Mouse (Mus musculus): ENCODE results near the gene Slc25a44. TPM values are rescaled to one million over a fixed set of nuclear protein-coding genes. Genes with fewer than 3 reads are reported as not detected.
"Not testable (repeated sequence)": the region's sequence is repeated elsewhere in the genome, so short reads cannot be mapped to it uniquely, and the experiment has no call there.

Slc25a44 gene
- total RNA-seq, 2 experiments from 2014 or later: 11.4 to 17.4 TPM

GRCm38 (mm10) chr3:88450379-88451131 lies 25.6 kb upstream of the Slc25a44 start:
- no peak for ATAC-seq (ENCODE audit: poor library complexity, severe bottlenecking)

- no peak for ATAC-seq (ENCODE audit: poor library complexity, severe bottlenecking)
Measured at GRCm38 (mm10) chr3:88449395-88450023, 24.6 kb upstream of the Slc25a44 start.

GRCm38 (mm10) chr3:88448443-88448842 lies 23.5 kb upstream of the Slc25a44 start:
- no peak for ATAC-seq (ENCODE audit: poor library complexity, severe bottlenecking)

GRCm38 (mm10) chr3:88447676-88448183 lies 22.8 kb upstream of the Slc25a44 start:
- no peak for ATAC-seq (ENCODE audit: poor library complexity, severe bottlenecking)

- peak; percentile 44 for ATAC-seq (ENCODE audit: poor library complexity, severe bottlenecking)
Measured at GRCm38 (mm10) chr3:88446471-88447123, 21.7 kb upstream of the Slc25a44 start.

- peak; percentile 95 for ATAC-seq (ENCODE audit: poor library complexity, severe bottlenecking)
Measured at GRCm38 (mm10) chr3:88442888-88443287, 17.9 kb upstream of the Slc25a44 start.

GRCm38 (mm10) chr3:88442488-88442887 lies 17.5 kb upstream of the Slc25a44 start:
- ATAC-seq (ENCODE audit: poor library complexity, severe bottlenecking): no peak

GRCm38 (mm10) chr3:88440500-88441381 lies 15.8 kb upstream of the Slc25a44 start:
- peak; percentile 39 for ATAC-seq (ENCODE audit: poor library complexity, severe bottlenecking)

GRCm38 (mm10) chr3:88439582-88439981 lies 14.6 kb upstream of the Slc25a44 start:
- ATAC-seq (ENCODE audit: poor library complexity, severe bottlenecking): no peak

GRCm38 (mm10) chr3:88437454-88437853 lies 12.5 kb upstream of the Slc25a44 start:
- no peak for ATAC-seq (ENCODE audit: poor library complexity, severe bottlenecking)

- peak; percentile 28; the same call in 1 of the 2 replicates for ATAC-seq (ENCODE audit: poor library complexity, severe bottlenecking)
Measured at GRCm38 (mm10) chr3:88436395-88437201, 11.7 kb upstream of the Slc25a44 start.

GRCm38 (mm10) chr3:88435515-88435914 lies 10.6 kb upstream of the Slc25a44 start:
- no peak for ATAC-seq (ENCODE audit: poor library complexity, severe bottlenecking)

GRCm38 (mm10) chr3:88428639-88429038 lies 3.7 kb upstream of the Slc25a44 start:
- ATAC-seq (ENCODE audit: poor library complexity, severe bottlenecking): not testable (repeated sequence)

- no peak for ATAC-seq (ENCODE audit: poor library complexity, severe bottlenecking)
Measured at GRCm38 (mm10) chr3:88427342-88427905, 2.5 kb upstream of the Slc25a44 start.

GRCm38 (mm10) chr3:88425708-88426420 lies 925 bp upstream of the Slc25a44 start:
- no peak for ATAC-seq (ENCODE audit: poor library complexity, severe bottlenecking)

- ATAC-seq (ENCODE audit: poor library complexity, severe bottlenecking): no peak
Measured at GRCm38 (mm10) chr3:88425330-88425689, 371 bp upstream of the Slc25a44 start.

- ATAC-seq (ENCODE audit: poor library complexity, severe bottlenecking): peak; percentile 81
Measured at GRCm38 (mm10) chr3:88422020-88422720, 2.8 kb downstream of the Slc25a44 start.

- ATAC-seq (ENCODE audit: poor library complexity, severe bottlenecking): no peak
Measured at GRCm38 (mm10) chr3:88420771-88421170, 4.2 kb downstream of the Slc25a44 start.
